ENCODE assay signal across 13 mouse cellular contexts in the genomic region with DNA sequence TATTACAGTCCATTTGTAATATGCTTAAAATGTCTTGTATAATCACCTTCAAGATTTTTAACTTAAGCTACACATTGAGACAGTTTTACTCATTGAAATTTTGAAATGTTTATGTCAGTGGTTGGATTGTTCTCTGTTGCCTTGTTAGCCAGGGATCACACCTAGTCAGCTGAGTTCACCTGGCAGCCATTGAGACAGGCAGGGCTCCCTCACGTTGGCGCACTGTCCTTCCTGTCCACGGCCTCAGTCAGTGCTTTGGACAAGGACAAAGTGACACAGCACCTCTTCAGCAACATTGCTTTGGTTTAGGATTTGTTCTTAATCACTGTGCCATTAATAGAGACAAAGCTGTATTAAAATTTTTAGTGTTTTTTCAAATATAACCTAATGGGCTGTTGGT.
"Had no signal": no experiment of that assay in that cellular context is flagged by ENCODE, and none has a peak within 500 bp of the region (broad histone marks: within the 10 kb centered on the region; RNA-seq: fewer than 3 reads in every experiment).

No protein-coding gene starts in this region.

- DNase-seq: kidney, postnatal 10 days; kidney, postnatal 4 days; left cerebral cortex, postnatal 4 days; lung, embryonic 14.5 days; lung, postnatal 10 days; lung, postnatal 4 days; midbrain, embryonic 14.5 days; spleen, adult 18-20 months; thymus, adult 18-20 months; thymus, postnatal 25 days had no signal

- H3K27ac ChIP-seq: limb, embryonic 13.5 days; midbrain, embryonic 10.5 days; neural tube, embryonic 12.5 days had no signal

- H3K27me3 ChIP-seq: limb, embryonic 13.5 days; neural tube, embryonic 12.5 days had no signal

- H3K4me1 ChIP-seq: limb, embryonic 13.5 days; midbrain, embryonic 10.5 days; neural tube, embryonic 12.5 days had no signal

- H3K4me3 ChIP-seq: limb, embryonic 13.5 days; midbrain, embryonic 10.5 days; neural tube, embryonic 12.5 days had no signal

- H3K36me3 ChIP-seq: limb, embryonic 13.5 days; midbrain, embryonic 10.5 days; neural tube, embryonic 12.5 days had no signal

- H3K9me3 ChIP-seq: limb, embryonic 13.5 days; midbrain, embryonic 10.5 days; neural tube, embryonic 12.5 days had no signal
